In the genomic region with DNA sequence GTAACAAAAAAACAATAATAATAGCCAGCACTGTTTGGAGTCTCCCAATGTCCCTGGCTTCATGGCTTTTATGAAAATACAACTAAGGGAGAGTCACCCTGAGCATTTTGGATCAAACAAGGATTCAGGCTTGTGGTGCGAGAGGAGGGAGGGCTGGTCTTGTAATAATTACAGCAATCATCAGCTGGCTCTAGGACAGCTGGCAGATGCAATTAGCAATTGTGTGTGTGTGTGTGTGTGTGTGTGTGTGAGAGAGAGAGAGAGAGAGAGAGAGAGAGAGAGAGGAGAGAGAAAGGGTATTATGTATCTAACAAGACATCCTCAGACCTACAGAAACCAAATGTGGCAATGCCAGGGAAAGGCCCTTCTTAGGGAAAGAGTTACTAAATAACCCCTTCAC, we compare ENCODE assay signal across 8 mouse cellular contexts. TPM values are rescaled to one million over a fixed set of nuclear protein-coding genes. Genes with fewer than 3 reads are reported as not detected.
DNase-seq lines count a peak whose midpoint lies in the region.

No protein-coding gene starts in this region.

- peak; percentile 33 to 39 for DNase-seq in cerebellum, postnatal 10 days
- no peak for DNase-seq in cerebellum, adult 9-10 months
- peak; percentile 23 for DNase-seq in NIH3T3 (ENCODE audit: low read depth)
- peak; percentile 32 for DNase-seq in heart, postnatal 4 days
- peak; percentile 37 for DNase-seq in lung, postnatal 14 days
- no peak for DNase-seq in right cerebral cortex, postnatal 36 days (ENCODE audit: low spot score in 2 of 2)
- no peak for DNase-seq in cerebellum, adult 11-12 months
- no peak for DNase-seq in spleen, adult 12 weeks (ENCODE audit: low spot score)

RNA-seq across cellular contexts. Expression of a gene that starts 1.5 kb away (rescaled TPM):
- total RNA-seq in heart, postnatal 4 days (2021): 10 to 100 TPM; 14.6 to 15.8 TPM

Comparison
In these comparisons a context has a peak if more than half of its experiments do, and no peak if none do; other contexts are left out.
1. DNase-seq: peak in cerebellum, postnatal 10 days (2 of 2), NIH3T3 (single experiment), heart, postnatal 4 days (single experiment) and lung, postnatal 14 days (single experiment); none in cerebellum, adult 9-10 months (single experiment), right cerebral cortex, postnatal 36 days (0 of 2), cerebellum, adult 11-12 months (single experiment) and spleen, adult 12 weeks (single experiment).